Mouse (Mus musculus): Measurements from ENCODE around the gene Cdkl4.

DNA sequence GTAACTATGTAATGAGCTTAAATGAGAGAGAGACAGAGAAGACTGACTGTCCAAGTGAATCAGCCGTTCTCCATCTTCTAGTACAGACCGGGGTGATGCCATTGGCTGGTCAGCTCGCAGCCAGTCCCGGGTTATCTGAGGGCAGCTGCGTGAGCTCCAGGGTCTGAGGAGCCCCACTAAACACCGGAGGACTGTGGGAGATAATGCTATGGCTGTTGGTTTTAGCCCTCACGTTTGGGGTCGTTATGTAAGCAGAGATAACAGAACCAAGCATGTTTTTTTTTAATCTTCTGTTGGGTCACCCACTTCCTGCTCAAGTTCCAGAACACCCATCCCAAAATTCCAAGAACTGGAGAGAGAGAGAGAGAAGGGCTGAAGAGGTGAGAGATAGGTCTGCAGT is 63.8 kb downstream of the Cdkl4 start:
- TF ChIP-seq CTCF (IDR thresholded peaks at IDR 0.05; ENCODE audit: extremely low read depth, insufficient read length, insufficient replicate concordance, low read depth, low read length) (no peak), POLR2A (IDR thresholded peaks at IDR 0.05; ENCODE audit: low read depth, low read length) (no peak)

Measured in small intestine, adult 2 months (tissue).